Mouse (Mus musculus): ENCODE data around the gene Ptges3. TPM values are rescaled to one million over a fixed set of nuclear protein-coding genes. Genes with fewer than 3 reads are reported as not detected.

Ptges3 gene
- polyA plus RNA-seq, 1 experiment from 2014 or later, result 646 TPM

GRCm38 (mm10) chr10:128096693-128097586, 38.2 kb downstream of the Ptges3 start:
- no peaks in the 10 kb centered on the region for H3K36me3 ChIP-seq (ENCODE audit: control insufficient read depth, insufficient read depth, low read length)
- H3K27me3 ChIP-seq (ENCODE audit: control insufficient read depth, insufficient read depth, low read length), result no peaks in the 10 kb centered on the region
- H3K4me2 ChIP-seq (ENCODE audit: low read depth, severe bottlenecking), result peak overlapping the region; percentile 73
- no peaks in the 10 kb centered on the region for H3K9me3 ChIP-seq (ENCODE audit: control insufficient read depth, low read length)
- peak overlapping the region; percentile 95 for H3K4me3 ChIP-seq (ENCODE audit: low read depth, low read length)
- H3K4me1 ChIP-seq (ENCODE audit: control insufficient read depth, insufficient read depth, low read length), result peaks cover 10% of the 10 kb centered on the region
- ATAC-seq (ENCODE audit: insufficient number of reproducible peaks, low FRiP score, low TSS enrichment, low read depth) (peak; percentile 78), DNase-seq (ENCODE audit: low spot score) (peak; percentile 95)
- H3K27ac ChIP-seq (replicated peaks; ENCODE audit: low read depth, low read length), result peak overlapping the region; percentile 22; the same call in 1 of the 2 replicates
- peak overlapping the region; percentile 89 for H3K9ac ChIP-seq (ENCODE audit: low read length)
- WGBS, result under 1% methylated on average over 82 of the region's 86 CpGs

- Histone ChIP-seq H3K4me2 (ENCODE audit: low read depth, severe bottlenecking) (peak overlapping the region; percentile 73), H3K36me3 (ENCODE audit: control insufficient read depth, insufficient read depth, low read length) (no peaks in the 10 kb centered on the region), H3K4me1 (ENCODE audit: control insufficient read depth, insufficient read depth, low read length) (peaks cover 8% of the 10 kb centered on the region), H3K27me3 (ENCODE audit: control insufficient read depth, insufficient read depth, low read length) (no peaks in the 10 kb centered on the region), H3K27ac (replicated peaks; ENCODE audit: low read depth, low read length) (peak overlapping the region; percentile 22; the same call in 1 of the 2 replicates), H3K9ac (ENCODE audit: low read length) (peak overlapping the region; percentile 89), H3K9me3 (ENCODE audit: control insufficient read depth, low read length) (no peaks in the 10 kb centered on the region), H3K4me3 (ENCODE audit: low read depth, low read length) (peak overlapping the region; percentile 95)
- DNase-seq (ENCODE audit: low spot score) (peak; percentile 67), ATAC-seq (ENCODE audit: insufficient number of reproducible peaks, low FRiP score, low TSS enrichment, low read depth) (no peak)
- WGBS, result under 1% methylated on average over 13 of the region's 13 CpGs
Observed at GRCm38 (mm10) chr10:128097587-128097971, 38.8 kb downstream of the Ptges3 start.

GRCm38 (mm10) chr10:128110103-128110761, 51.5 kb downstream of the Ptges3 start:
- H3K4me1 ChIP-seq (ENCODE audit: control insufficient read depth, insufficient read depth, low read length), result no peaks in the 10 kb centered on the region
- no peaks in the 10 kb centered on the region for H3K9me3 ChIP-seq (ENCODE audit: control insufficient read depth, low read length)
- peaks cover 16% of the 10 kb centered on the region for H3K36me3 ChIP-seq (ENCODE audit: control insufficient read depth, insufficient read depth, low read length)
- WGBS, result 90% methylated on average over 4 of the region's 4 CpGs
- H3K4me3 ChIP-seq (ENCODE audit: low read depth, low read length), result no peak overlapping the region
- no peak overlapping the region for H3K4me2 ChIP-seq (ENCODE audit: low read depth, severe bottlenecking)
- H3K9ac ChIP-seq (ENCODE audit: low read length), result no peak overlapping the region
- no peak overlapping the region for H3K27ac ChIP-seq (replicated peaks; ENCODE audit: low read depth, low read length)
- DNase-seq (ENCODE audit: low spot score) (no peak), ATAC-seq (ENCODE audit: insufficient number of reproducible peaks, low FRiP score, low TSS enrichment, low read depth) (no peak)
- H3K27me3 ChIP-seq (ENCODE audit: control insufficient read depth, insufficient read depth, low read length), result no peaks in the 10 kb centered on the region

GRCm38 (mm10) chr10:128111227-128111626, 52.5 kb downstream of the Ptges3 start:
- no peak for ATAC-seq (ENCODE audit: insufficient number of reproducible peaks, low FRiP score, low TSS enrichment, low read depth)
- DNase-seq (ENCODE audit: low spot score), result no peak
- H3K4me3 ChIP-seq (ENCODE audit: low read depth, low read length), result no peak overlapping the region
- no peak overlapping the region for H3K4me2 ChIP-seq (ENCODE audit: low read depth, severe bottlenecking)
- no peak overlapping the region for H3K9ac ChIP-seq (ENCODE audit: low read length)
- peaks cover 19% of the 10 kb centered on the region for H3K36me3 ChIP-seq (ENCODE audit: control insufficient read depth, insufficient read depth, low read length)
- no peaks in the 10 kb centered on the region for H3K4me1 ChIP-seq (ENCODE audit: control insufficient read depth, insufficient read depth, low read length)
- no peaks in the 10 kb centered on the region for H3K9me3 ChIP-seq (ENCODE audit: control insufficient read depth, low read length)
- no peaks in the 10 kb centered on the region for H3K27me3 ChIP-seq (ENCODE audit: control insufficient read depth, insufficient read depth, low read length)
- no peak overlapping the region for H3K27ac ChIP-seq (replicated peaks; ENCODE audit: low read depth, low read length)

GRCm38 (mm10) chr10:128123833-128124232, 65.1 kb downstream of the Ptges3 start:
- Histone ChIP-seq H3K4me1 (ENCODE audit: control insufficient read depth, insufficient read depth, low read length) (no peaks in the 10 kb centered on the region), H3K9ac (ENCODE audit: low read length) (no peak overlapping the region), H3K4me2 (ENCODE audit: low read depth, severe bottlenecking) (no peak overlapping the region), H3K27ac (replicated peaks; ENCODE audit: low read depth, low read length) (no peak overlapping the region), H3K9me3 (ENCODE audit: control insufficient read depth, low read length) (no peaks in the 10 kb centered on the region), H3K36me3 (ENCODE audit: control insufficient read depth, insufficient read depth, low read length) (peaks cover 49% of the 10 kb centered on the region), H3K27me3 (ENCODE audit: control insufficient read depth, insufficient read depth, low read length) (no peaks in the 10 kb centered on the region), H3K4me3 (ENCODE audit: low read depth, low read length) (no peak overlapping the region)
- no peak for ATAC-seq (ENCODE audit: insufficient number of reproducible peaks, low FRiP score, low TSS enrichment, low read depth)
- 97% methylated on average over 7 of the region's 7 CpGs for WGBS
- no peak for DNase-seq (ENCODE audit: low spot score)

- WGBS, result 98% methylated on average over 9 of the region's 9 CpGs
- ATAC-seq (ENCODE audit: insufficient number of reproducible peaks, low FRiP score, low TSS enrichment, low read depth) (no peak), DNase-seq (ENCODE audit: low spot score) (no peak)
- Histone ChIP-seq H3K4me3 (ENCODE audit: low read depth, low read length) (no peak overlapping the region), H3K27me3 (ENCODE audit: control insufficient read depth, insufficient read depth, low read length) (no peaks in the 10 kb centered on the region), H3K4me2 (ENCODE audit: low read depth, severe bottlenecking) (no peak overlapping the region), H3K9me3 (ENCODE audit: control insufficient read depth, low read length) (no peaks in the 10 kb centered on the region), H3K27ac (replicated peaks; ENCODE audit: low read depth, low read length) (no peak overlapping the region), H3K4me1 (ENCODE audit: control insufficient read depth, insufficient read depth, low read length) (no peaks in the 10 kb centered on the region), H3K9ac (ENCODE audit: low read length) (no peak overlapping the region), H3K36me3 (ENCODE audit: control insufficient read depth, insufficient read depth, low read length) (peaks cover 43% of the 10 kb centered on the region)
Observed at GRCm38 (mm10) chr10:128124831-128125230, 66.1 kb downstream of the Ptges3 start.

GRCm38 (mm10) chr10:128125951-128126350, 67.2 kb downstream of the Ptges3 start:
- Histone ChIP-seq H3K9me3 (ENCODE audit: control insufficient read depth, low read length) (no peaks in the 10 kb centered on the region), H3K4me2 (ENCODE audit: low read depth, severe bottlenecking) (no peak overlapping the region), H3K9ac (ENCODE audit: low read length) (no peak overlapping the region), H3K27me3 (ENCODE audit: control insufficient read depth, insufficient read depth, low read length) (no peaks in the 10 kb centered on the region), H3K27ac (replicated peaks; ENCODE audit: low read depth, low read length) (no peak overlapping the region), H3K36me3 (ENCODE audit: control insufficient read depth, insufficient read depth, low read length) (peaks cover 44% of the 10 kb centered on the region), H3K4me3 (ENCODE audit: low read depth, low read length) (no peak overlapping the region), H3K4me1 (ENCODE audit: control insufficient read depth, insufficient read depth, low read length) (no peaks in the 10 kb centered on the region)
- DNase-seq (ENCODE audit: low spot score), result no peak
- WGBS, result 92% methylated on average over 14 of the region's 14 CpGs
- ATAC-seq (ENCODE audit: insufficient number of reproducible peaks, low FRiP score, low TSS enrichment, low read depth), result no peak

All from limb, embryonic 11.5 days (tissue).